Mouse (Mus musculus) liver, postnatal 0 days (tissue): ENCODE data around the gene Ugt1a8. TPM values are rescaled to one million over a fixed set of nuclear protein-coding genes. Genes with fewer than 3 reads are reported as not detected.
A peak's percentile ranks its signal among the peaks of the same experiment; 100 is the strongest.
"Not testable (repeated sequence)": the region's sequence is repeated elsewhere in the genome, so short reads cannot be mapped to it uniquely, and the experiment has no call there.

Source experiments
- ATAC-seq: fragments of 200-750 bp; cut with Nextera tagmentation; 2 replicates; pipeline ENCODE4 v1.8.0; 2017; ENCODE audit warnings: mild to moderate bottlenecking, moderate library complexity
- DNase-seq: peaks from one replicate; pipeline ENCODE4 v3.0.0-alpha.2; 2016
- H3K27ac ChIP-seq: fragments of 300-500 bp; sonication (generic); 2 replicates; pipeline ENCODE4 v1.5.1; 2014; ENCODE audit warnings: antibody characterized with exemption, moderate library complexity, mild to moderate bottlenecking, low read depth
- H3K27me3 ChIP-seq: fragments of 300-500 bp; sonication (generic); 2 replicates; pipeline ENCODE4 v1.6.1; 2014; ENCODE audit warnings: low read length, control low read depth, mixed read lengths; ENCODE audit not compliant: insufficient read depth
- H3K36me3 ChIP-seq: fragments of 300-500 bp; sonication (generic); replicated peaks from 2 replicates; pipeline ENCODE4 v1.6.1; 2014; ENCODE audit warnings: mild to moderate bottlenecking, control low read depth, low read length, moderate library complexity, mixed read lengths; ENCODE audit not compliant: insufficient read depth
- H3K4me1 ChIP-seq: fragments of 300-500 bp; sonication (generic); 2 replicates; pipeline ENCODE4 v1.6.1; 2014; ENCODE audit warnings: antibody characterized with exemption, mild to moderate bottlenecking, control low read depth; ENCODE audit not compliant: insufficient read depth
- H3K4me2 ChIP-seq: fragments of 300-500 bp; sonication (generic); 2 replicates; pipeline ENCODE4 v1.6.1; 2014; ENCODE audit warnings: low read depth, mild to moderate bottlenecking, low read length, moderate library complexity, mixed read lengths
- H3K4me3 ChIP-seq: fragments of 300-500 bp; sonication (generic); 2 replicates; pipeline ENCODE4 v1.5.1; 2014; ENCODE audit warnings: low read depth, low read length
- H3K9ac ChIP-seq: fragments of 300-500 bp; sonication (generic); replicated peaks from 2 replicates; pipeline ENCODE4 v1.6.1; 2014; ENCODE audit warnings: mild to moderate bottlenecking, moderate library complexity
- H3K9me3 ChIP-seq: fragments of 300-500 bp; sonication (generic); 2 replicates; pipeline ENCODE4 v1.6.1; 2016; ENCODE audit warnings: mild to moderate bottlenecking, control low read depth, low read length, mixed read lengths
- CTCF ChIP-seq: sonication (generic); IDR thresholded peaks from 2 replicates; pipeline ENCODE4 v1.5.1; 2016; ENCODE audit warnings: antibody characterized with exemption, low read depth
- EP300 ChIP-seq: IDR thresholded peaks from 2 replicates; pipeline ENCODE4 v1.6.1; 2016; ENCODE audit warnings: antibody characterized with exemption, low read depth, mild to moderate bottlenecking
- WGBS: fragments of 180-500 bp; shearing (Covaris S2); extraction: QIAGEN DNeasy Blood & Tissue Kit; methylation state at CpG from one replicate; pipeline ENCODE4 v1.1.7; 2014; ENCODE audit not compliant: insufficient replicate concordance; 5-methylcytosine and 5-hydroxymethylcytosine counted together
- polyA plus RNA-seq: library from polyadenylated mRNA; unstranded; fragments of >200 nt; fragmentation: Nextera tagmentation; extraction: Ambion mirVana; gene quantifications from 2 replicates; pipeline ENCODE4 v1.2.1, GENCODE M21; 2015

Ugt1a8 gene
- polyA plus RNA-seq, 1 experiment from 2014 or later: not detected

- H3K4me3 ChIP-seq, H3K36me3 ChIP-seq, H3K9me3 ChIP-seq, H3K27me3 ChIP-seq, H3K4me1 ChIP-seq, H3K9ac ChIP-seq: not testable (repeated sequence)
- DNase-seq: peak; percentile 23
- peak; percentile 68 for ATAC-seq
- TF ChIP-seq CTCF: peak; percentile 61
- Histone ChIP-seq H3K4me2 (0 out of 2 replicates have a peak overlapping the region, but pooled peaks have one; percentile 47), H3K27ac (peak overlapping the region; percentile 76)
- WGBS: 29% methylated on average over 3 of the region's 3 CpGs
These were observed 6.7 kb downstream of the Ugt1a8 start for GRCm38 (mm10) chr1:88094270-88094676.

GRCm38 (mm10) chr1:88094941-88095492, 7.4 kb downstream of the Ugt1a8 start, which contains the start of gene Ugt1a7c:
TSS of gene Ugt1a7c (plus strand) at chr1:88095062.
- Histone ChIP-seq H3K4me3 (peak within 1 kb of the TSS; percentile 29), H3K4me1 (no peaks in the 10 kb centered on the region; the same call in 1 of the 2 replicates), H3K36me3 (no peaks in the 10 kb centered on the region), H3K9ac (no peak within 1 kb of the TSS; the same call in 1 of the 2 replicates), H3K4me2 (peak within 1 kb of the TSS; percentile 47), H3K9me3 (no peaks in the 10 kb centered on the region), H3K27ac (peak within 1 kb of the TSS; percentile 76), H3K27me3 (no peaks in the 10 kb centered on the region)
- ATAC-seq (peak; percentile 63), DNase-seq (peak; percentile 20)
- 28% methylated on average over 10 of the region's 10 CpGs for WGBS
- TF ChIP-seq EP300 (no peak), CTCF (no peak)

GRCm38 (mm10) chr1:88098546-88098945, 10.9 kb downstream of the Ugt1a8 start:
- not testable (repeated sequence) for H3K36me3 ChIP-seq, H3K4me3 ChIP-seq, H3K9ac ChIP-seq, H3K27me3 ChIP-seq, H3K4me1 ChIP-seq, DNase-seq, H3K4me2 ChIP-seq, H3K27ac ChIP-seq, ATAC-seq, H3K9me3 ChIP-seq
- 49% methylated on average over 3 of the region's 3 CpGs for WGBS

GRCm38 (mm10) chr1:88099691-88100090, 12.1 kb downstream of the Ugt1a8 start:
- not testable (repeated sequence) for ATAC-seq, DNase-seq, H3K4me1 ChIP-seq

GRCm38 (mm10) chr1:88103019-88103418, 15.4 kb downstream of the Ugt1a8 start, which contains the start of gene Ugt1a6b:
TSS of gene Ugt1a6b (plus strand) at chr1:88103252.
- not testable (repeated sequence) for DNase-seq
- peak within 1 kb of the TSS; percentile 56 for H3K4me2 ChIP-seq
- peak; percentile 75 for ATAC-seq

More at GRCm38 (mm10) chr1:88099691-88100090, 12.1 kb downstream of the Ugt1a8 start:
- not testable (repeated sequence) for H3K36me3 ChIP-seq, H3K9me3 ChIP-seq, H3K4me3 ChIP-seq, H3K27me3 ChIP-seq, H3K9ac ChIP-seq, H3K27ac ChIP-seq, H3K4me2 ChIP-seq
- 73% methylated on average over 2 of the region's 2 CpGs for WGBS

GRCm38 (mm10) chr1:88103697-88104468, 16.3 kb downstream of the Ugt1a8 start:
- Histone ChIP-seq H3K4me3 (0 out of 2 replicates have a peak overlapping the region, but pooled peaks have one; percentile 13), H3K27ac (peak overlapping the region; percentile 51; the same call in 1 of the 2 replicates), H3K9ac (peak overlapping the region; percentile 30), H3K4me2 (peak overlapping the region; percentile 56)
- H3K36me3 ChIP-seq, H3K9me3 ChIP-seq, H3K27me3 ChIP-seq, H3K4me1 ChIP-seq, DNase-seq: not testable (repeated sequence)
- 61% methylated on average over 4 of the region's 5 CpGs for WGBS
- peak; percentile 14; the same call in 1 of the 2 replicates for ATAC-seq

More at GRCm38 (mm10) chr1:88103019-88103418, 15.4 kb downstream of the Ugt1a8 start, which contains the start of gene Ugt1a6b:
- not testable (repeated sequence) for H3K9me3 ChIP-seq, H3K36me3 ChIP-seq, H3K4me1 ChIP-seq, H3K27me3 ChIP-seq
- 0 out of 2 replicates have a peak within 1 kb of the TSS, but pooled peaks have one; percentile 13 for H3K4me3 ChIP-seq
- H3K9ac ChIP-seq: peak within 1 kb of the TSS; percentile 30
- 28% methylated on average over 1 of the region's 3 CpGs for WGBS
- H3K27ac ChIP-seq: peak within 1 kb of the TSS; percentile 51; the same call in 1 of the 2 replicates
